Mouse (Mus musculus) c-Kit-positive CD71-positive TER-119-positive erythroid progenitor cells, embryonic 14.5 days (primary cell): ENCODE data around the gene Osgep.
"Not testable (repeated sequence)": the region's sequence is repeated elsewhere in the genome, so short reads cannot be mapped to it uniquely, and the experiment has no call there.

Experiments used
- DNase-seq: peaks from one replicate; pipeline ENCODE4 v3.0.0-alpha.2; 2013; ENCODE audit warnings: low spot score

Gene Osgep

GRCm38 (mm10) chr14:50876236-50876950, 48.3 kb downstream of the Osgep start:
- no peak for DNase-seq

DNA sequence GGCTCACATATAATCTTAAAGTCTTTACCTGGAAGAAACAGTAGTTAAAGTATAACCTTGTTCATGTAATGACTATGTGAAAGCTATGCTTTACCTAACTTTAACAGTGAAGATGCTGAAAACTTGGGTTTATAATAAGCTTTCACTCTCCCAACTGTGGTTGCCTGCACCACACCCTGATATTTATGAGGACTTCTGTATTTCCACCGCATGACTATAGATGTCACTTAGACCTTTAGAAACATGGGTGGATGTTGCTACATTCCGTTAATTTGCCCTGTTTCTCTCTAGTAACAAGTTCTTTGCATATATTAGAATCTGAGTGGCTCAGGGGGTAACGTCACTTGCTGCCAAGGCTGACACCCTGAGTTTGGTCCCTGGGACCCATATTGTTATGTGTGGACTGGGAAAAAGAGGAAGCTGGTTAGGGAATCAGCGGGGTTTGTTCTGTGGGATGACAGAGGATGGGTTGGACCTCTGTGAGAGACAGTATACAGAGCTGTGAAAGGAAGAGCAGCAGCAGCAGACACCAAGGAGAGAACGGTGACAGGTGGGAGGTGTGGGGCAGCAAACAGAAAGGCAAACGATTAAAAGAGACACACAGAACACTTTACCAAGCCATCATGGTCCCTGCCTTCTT, 49.0 kb downstream of the Osgep start:
- DNase-seq = no peak

- no peak for DNase-seq
Measured at GRCm38 (mm10) chr14:50875175-50875574, 49.5 kb downstream of the Osgep start.

DNA sequence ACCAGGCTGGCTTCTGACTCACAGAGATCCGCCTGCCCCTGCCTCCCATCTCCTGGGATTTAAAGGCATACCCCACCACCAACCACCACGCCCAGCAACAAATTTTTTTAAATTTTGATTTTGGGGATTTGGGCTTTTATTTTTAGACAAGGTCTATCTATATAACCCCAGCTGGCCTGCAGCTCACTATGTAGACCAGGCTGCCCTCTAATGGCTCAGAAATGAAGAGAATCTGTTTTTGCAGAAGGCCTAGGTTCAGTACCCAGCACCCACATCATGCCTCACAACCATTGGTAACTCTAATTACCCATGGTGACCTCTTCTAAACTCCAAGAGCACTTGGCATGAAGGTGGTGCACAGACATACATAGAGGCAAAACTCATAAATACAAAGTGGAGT, 53.4 kb downstream of the Osgep start:
- DNase-seq = no peak

DNA sequence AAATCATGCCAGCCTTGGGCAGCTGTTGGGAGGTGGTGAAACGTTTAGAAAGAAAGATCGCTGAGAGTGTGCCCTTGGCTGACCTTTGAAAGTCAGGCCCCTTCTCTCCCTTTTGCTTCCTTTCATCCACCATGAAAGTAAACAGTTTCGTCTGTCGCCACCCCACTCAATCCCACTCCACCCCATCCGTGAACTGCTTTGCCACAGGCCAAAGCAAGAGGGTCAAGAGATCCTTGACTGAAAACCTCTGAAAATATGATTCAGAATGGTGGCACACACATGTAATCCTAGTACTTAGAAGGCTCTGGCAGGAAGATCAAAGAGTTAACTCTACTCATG, 53.9 kb downstream of the Osgep start:
- no peak for DNase-seq

DNA sequence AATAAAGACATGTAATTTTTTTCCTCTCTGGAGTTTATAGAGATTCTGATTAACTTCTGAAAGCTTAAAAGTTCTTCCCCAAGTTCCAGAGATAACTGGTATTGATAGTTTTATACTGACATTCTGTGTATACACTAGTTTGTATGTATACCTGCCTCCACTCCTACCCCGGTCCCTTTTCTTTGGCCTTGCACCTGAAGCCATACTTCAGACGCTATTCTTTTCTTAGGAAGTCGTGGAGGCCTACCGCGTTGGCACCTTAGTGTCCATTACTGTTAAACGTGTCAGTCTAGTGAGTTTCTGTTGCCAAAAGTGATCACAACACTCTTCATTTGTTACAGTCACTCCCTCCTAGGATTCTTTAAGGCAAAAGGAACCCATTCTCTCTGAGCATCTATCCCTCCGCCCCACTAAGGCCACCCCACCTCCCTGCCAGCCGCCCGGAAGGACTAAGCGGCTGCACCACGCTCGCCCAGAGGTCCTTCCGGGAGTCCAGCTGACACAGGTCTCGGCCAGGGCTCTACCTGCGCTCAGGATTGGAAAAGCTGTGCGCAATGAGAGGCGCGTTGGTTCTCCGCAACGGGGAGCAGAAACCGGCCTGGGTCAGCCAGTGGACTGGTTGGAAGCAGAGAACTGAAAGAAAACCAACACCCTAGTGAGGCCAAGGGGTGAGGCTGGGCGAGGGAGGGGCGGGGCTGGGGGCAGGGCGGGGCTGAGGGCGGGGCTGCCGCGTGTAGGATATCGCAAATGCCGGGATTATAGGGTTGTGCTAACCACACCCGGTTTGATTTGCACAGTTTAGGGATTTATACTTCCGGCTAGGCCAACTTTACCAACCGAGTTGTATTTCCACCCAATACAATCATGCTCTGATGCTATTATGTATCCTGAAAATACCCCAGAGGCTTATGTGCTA, 54.5 kb downstream of the Osgep start, which contains the start of gene Tep1:
Gene Tep1, minus strand, starts transcription at position 672 of the 916 bp plus-strand sequence.
- DNase-seq = peak; percentile 67

- no peak for DNase-seq
Measured at GRCm38 (mm10) chr14:50868656-50869055, 56.0 kb downstream of the Osgep start.

GRCm38 (mm10) chr14:50868211-50868610, 56.5 kb downstream of the Osgep start:
- no peak for DNase-seq

DNA sequence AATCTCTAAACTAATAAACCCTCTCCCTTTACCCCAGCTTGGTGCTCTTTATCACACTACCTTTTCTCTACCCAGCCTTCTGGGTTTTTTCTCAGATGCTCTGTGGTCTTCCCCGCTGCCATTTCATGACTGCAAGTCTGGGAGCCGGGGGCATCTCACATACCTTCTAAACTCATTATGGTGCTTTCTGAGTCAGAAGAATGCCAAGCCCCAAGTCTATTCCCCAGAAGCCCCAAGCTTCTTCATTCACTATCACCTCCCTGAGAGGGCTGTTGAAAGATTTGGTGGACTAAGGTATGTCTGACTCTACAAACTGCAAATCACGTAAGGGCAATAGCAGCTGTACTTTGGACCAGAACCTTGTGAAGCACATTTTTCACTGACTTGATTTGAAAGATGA, 57.7 kb downstream of the Osgep start:
- DNase-seq = no peak

GRCm38 (mm10) chr14:50865005-50865404, 59.7 kb downstream of the Osgep start:
- not testable (repeated sequence) for DNase-seq

GRCm38 (mm10) chr14:50862641-50863040, 62.1 kb downstream of the Osgep start:
- no peak for DNase-seq
